Mouse (Mus musculus): Measurements from ENCODE around the gene Vopp1. TPM values are rescaled to one million over a fixed set of nuclear protein-coding genes. Genes with fewer than 3 reads are reported as not detected.
"Not testable (repeated sequence)": the region's sequence is repeated elsewhere in the genome, so short reads cannot be mapped to it uniquely, and the experiment has no call there.

The Vopp1 gene
- polyA plus RNA-seq, 1 experiment: 7.6 TPM

- H3K4me3 ChIP-seq (replicated peaks): no peak overlapping the region
- H3K4me1 ChIP-seq: peaks cover 52% of the 10 kb centered on the region
- no peaks in the 10 kb centered on the region for H3K27me3 ChIP-seq (replicated peaks)
- TF ChIP-seq FLI1 (IDR thresholded peaks at IDR 0.05; ENCODE audit: low read length) (no peak), GATA1 (IDR thresholded peaks at IDR 0.05; ENCODE audit: borderline replicate concordance, low read length) (no peak)
- H3K9me3 ChIP-seq: 0 out of 2 replicates have a peak, but pooled peaks cover under 1% of the 10 kb centered on the region
- H3K36me3 ChIP-seq (replicated peaks; ENCODE audit: low read length): peaks cover 16% of the 10 kb centered on the region
These were observed 10.5 kb downstream of the Vopp1 start for GRCm38 (mm10) chr6:57814436-57814940.

- no peak for TF ChIP-seq FLI1 (IDR thresholded peaks at IDR 0.05; ENCODE audit: low read length)
- no peak for TF ChIP-seq GATA1 (IDR thresholded peaks at IDR 0.05; ENCODE audit: borderline replicate concordance, low read length)
- peaks cover 40% of the 10 kb centered on the region for H3K36me3 ChIP-seq (replicated peaks; ENCODE audit: low read length)
- H3K27me3 ChIP-seq (replicated peaks): no peaks in the 10 kb centered on the region
These were observed 12.9 kb downstream of the Vopp1 start for GRCm38 (mm10) chr6:57811748-57812730.

GRCm38 (mm10) chr6:57805218-57806069, 19.5 kb downstream of the Vopp1 start:
- H3K4me3 ChIP-seq (replicated peaks): no peak overlapping the region
- TF ChIP-seq FLI1 (IDR thresholded peaks at IDR 0.05; ENCODE audit: low read length): no peak
- TF ChIP-seq GATA1 (IDR thresholded peaks at IDR 0.05; ENCODE audit: borderline replicate concordance, low read length): no peak
- H3K36me3 ChIP-seq (replicated peaks; ENCODE audit: low read length): peaks cover 60% of the 10 kb centered on the region
- H3K4me1 ChIP-seq: peaks cover 46% of the 10 kb centered on the region
- H3K27me3 ChIP-seq (replicated peaks): no peaks in the 10 kb centered on the region
- peaks cover 11% of the 10 kb centered on the region; the same call in 1 of the 2 replicates for H3K9me3 ChIP-seq

More at GRCm38 (mm10) chr6:57811748-57812730, 12.9 kb downstream of the Vopp1 start:
- H3K4me3 ChIP-seq (replicated peaks): no peak overlapping the region
- peaks cover 11% of the 10 kb centered on the region; the same call in 1 of the 2 replicates for H3K9me3 ChIP-seq
- peaks cover 55% of the 10 kb centered on the region for H3K4me1 ChIP-seq

- H3K36me3 ChIP-seq (replicated peaks; ENCODE audit: low read length): peaks cover 59% of the 10 kb centered on the region
- TF ChIP-seq FLI1 (IDR thresholded peaks at IDR 0.05; ENCODE audit: low read length) (no peak), GATA1 (IDR thresholded peaks at IDR 0.05; ENCODE audit: borderline replicate concordance, low read length) (no peak)
- H3K9me3 ChIP-seq: no peaks in the 10 kb centered on the region
- peaks cover 56% of the 10 kb centered on the region for H3K4me1 ChIP-seq
- peak overlapping the region; percentile 30 for H3K4me3 ChIP-seq (replicated peaks)
- H3K27me3 ChIP-seq (replicated peaks): no peaks in the 10 kb centered on the region
These were observed 21.8 kb downstream of the Vopp1 start for GRCm38 (mm10) chr6:57803130-57803529.

- Histone ChIP-seq H3K36me3 (replicated peaks; ENCODE audit: low read length) (peaks cover 31% of the 10 kb centered on the region), H3K9me3 (no peaks in the 10 kb centered on the region), H3K27me3 (replicated peaks) (no peaks in the 10 kb centered on the region), H3K4me1 (peaks cover 42% of the 10 kb centered on the region), H3K4me3 (replicated peaks) (no peak overlapping the region)
- TF ChIP-seq FLI1 (IDR thresholded peaks at IDR 0.05; ENCODE audit: low read length) (no peak), GATA1 (IDR thresholded peaks at IDR 0.05; ENCODE audit: borderline replicate concordance, low read length) (no peak)
These were observed 26.0 kb downstream of the Vopp1 start for GRCm38 (mm10) chr6:57798986-57799385.

- TF ChIP-seq GATA1 (IDR thresholded peaks at IDR 0.05; ENCODE audit: borderline replicate concordance, low read length) (no peak), FLI1 (IDR thresholded peaks at IDR 0.05; ENCODE audit: low read length) (no peak)
- peaks cover 37% of the 10 kb centered on the region for H3K4me1 ChIP-seq
- H3K4me3 ChIP-seq (replicated peaks): no peak overlapping the region
- peaks cover 31% of the 10 kb centered on the region for H3K36me3 ChIP-seq (replicated peaks; ENCODE audit: low read length)
- H3K9me3 ChIP-seq: no peaks in the 10 kb centered on the region
- no peaks in the 10 kb centered on the region for H3K27me3 ChIP-seq (replicated peaks)
These were observed 28.0 kb downstream of the Vopp1 start for GRCm38 (mm10) chr6:57796853-57797423.

GRCm38 (mm10) chr6:57795835-57796234, 29.1 kb downstream of the Vopp1 start:
- Histone ChIP-seq H3K4me3 (replicated peaks) (no peak overlapping the region), H3K4me1 (peaks cover 44% of the 10 kb centered on the region), H3K9me3 (no peaks in the 10 kb centered on the region), H3K36me3 (replicated peaks; ENCODE audit: low read length) (peaks cover 29% of the 10 kb centered on the region), H3K27me3 (replicated peaks) (no peaks in the 10 kb centered on the region)
- no peak for TF ChIP-seq FLI1 (IDR thresholded peaks at IDR 0.05; ENCODE audit: low read length)

- H3K36me3 ChIP-seq (replicated peaks; ENCODE audit: low read length): peaks cover 34% of the 10 kb centered on the region
- not testable (repeated sequence) for H3K4me3 ChIP-seq (replicated peaks); H3K27me3 ChIP-seq (replicated peaks); H3K9me3 ChIP-seq
- H3K4me1 ChIP-seq: peaks cover 41% of the 10 kb centered on the region
These were observed 32.1 kb downstream of the Vopp1 start for GRCm38 (mm10) chr6:57792821-57793220.

GRCm38 (mm10) chr6:57790542-57790941, 34.4 kb downstream of the Vopp1 start:
- Histone ChIP-seq H3K4me3 (replicated peaks) (no peak overlapping the region), H3K27me3 (replicated peaks) (no peaks in the 10 kb centered on the region), H3K4me1 (peaks cover 24% of the 10 kb centered on the region), H3K36me3 (replicated peaks; ENCODE audit: low read length) (peaks cover 52% of the 10 kb centered on the region), H3K9me3 (no peaks in the 10 kb centered on the region)
- no peak for TF ChIP-seq GATA1 (IDR thresholded peaks at IDR 0.05; ENCODE audit: borderline replicate concordance, low read length)
- no peak for TF ChIP-seq FLI1 (IDR thresholded peaks at IDR 0.05; ENCODE audit: low read length)
